Mouse (Mus musculus): ENCODE data around the gene Hdgfl3.

DNA sequence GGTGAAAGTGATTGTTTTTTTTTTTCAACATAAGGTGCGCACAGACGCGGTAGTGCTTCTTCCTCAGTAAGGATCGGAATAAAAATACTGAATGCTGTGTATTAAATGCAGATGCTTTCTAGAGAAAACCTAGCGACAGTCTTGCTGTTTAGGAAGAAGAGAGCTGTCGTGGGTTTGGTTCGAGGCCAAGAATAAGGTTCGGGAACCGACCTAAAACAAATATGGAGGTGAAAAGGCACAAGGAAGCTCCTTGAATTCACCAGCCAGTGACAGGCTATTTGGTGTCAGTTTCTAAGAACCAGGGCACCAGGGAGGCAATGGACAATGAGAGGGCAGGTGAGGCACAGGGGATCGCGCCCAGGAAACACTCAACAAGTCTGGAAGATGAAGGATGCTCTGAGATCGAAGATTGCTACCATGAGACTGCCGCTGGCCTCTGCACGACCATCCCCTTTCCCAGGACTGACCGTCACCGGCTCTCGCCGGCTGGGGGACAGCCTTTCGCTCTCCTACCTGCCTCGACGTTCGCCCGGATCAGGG, 1.1 kb downstream of the Hdgfl3 start:
- TF ChIP-seq POLR2A (IDR thresholded peaks at IDR 0.05; ENCODE audit: extremely low read depth, insufficient read depth, low read length) (no peak), CTCF (IDR thresholded peaks at IDR 0.05; ENCODE audit: low read depth, low read length) (no peak)

All from liver, adult 2 months (tissue).